In genomic region chr1:45541888-45542287, GRCm38 (mm10) we compare ENCODE assay signal across 12 mouse cellular contexts. TPM values are rescaled to one million over a fixed set of nuclear protein-coding genes. Genes with fewer than 3 reads are reported as not detected.
DNase-seq lines count a peak whose midpoint lies in the region; ATAC-seq lines count a peak whose summit lies in the region.
"Had no signal": no experiment of that assay in that cellular context is flagged by ENCODE, and none has a peak within 500 bp of the region (broad histone marks: within the 10 kb centered on the region; RNA-seq: fewer than 3 reads in every experiment).

No protein-coding gene starts in this region.

- 20% methylated on average over 1 of the region's 1 CpGs for WGBS in forebrain, embryonic 14.5 days
- WGBS in forebrain, embryonic 10.5 days = 76% methylated on average over 1 of the region's 1 CpGs
- 17% methylated on average over 1 of the region's 1 CpGs for WGBS in embryonic facial prominence, embryonic 15.5 days

- no peaks in the 10 kb centered on the region for H3K36me3 ChIP-seq in forebrain, embryonic 14.5 days (ENCODE audit: control insufficient read depth, insufficient read depth, low read length)
- no peaks in the 10 kb centered on the region for H3K36me3 ChIP-seq in forebrain, embryonic 10.5 days (replicated peaks)
- H3K36me3 ChIP-seq in embryonic facial prominence, embryonic 15.5 days = no peaks in the 10 kb centered on the region
- H3K36me3 ChIP-seq: liver, embryonic 13.5 days; midbrain, embryonic 15.5 days had no signal

- H3K9ac ChIP-seq in forebrain, embryonic 14.5 days (ENCODE audit: low read length) = no peak overlapping the region
- H3K9ac ChIP-seq in embryonic facial prominence, embryonic 15.5 days = no peak overlapping the region
- H3K9ac ChIP-seq: liver, embryonic 13.5 days; midbrain, embryonic 15.5 days had no signal

- no peak overlapping the region for H3K4me2 ChIP-seq in forebrain, embryonic 14.5 days (ENCODE audit: low read length)
- H3K4me2 ChIP-seq in embryonic facial prominence, embryonic 15.5 days (replicated peaks) = no peak overlapping the region
- H3K4me2 ChIP-seq: liver, embryonic 13.5 days; midbrain, embryonic 15.5 days had no signal

- no peaks in the 10 kb centered on the region for H3K4me1 ChIP-seq in forebrain, embryonic 14.5 days (ENCODE audit: control insufficient read depth, insufficient read depth, low read length)
- H3K4me1 ChIP-seq in forebrain, embryonic 10.5 days = no peaks in the 10 kb centered on the region
- no peaks in the 10 kb centered on the region for H3K4me1 ChIP-seq in embryonic facial prominence, embryonic 15.5 days
- H3K4me1 ChIP-seq: liver, embryonic 13.5 days; midbrain, embryonic 15.5 days had no signal

- H3K4me3 ChIP-seq in forebrain, embryonic 14.5 days (ENCODE audit: low read depth, low read length) = no peak overlapping the region
- no peak overlapping the region for H3K4me3 ChIP-seq in forebrain, embryonic 10.5 days
- no peak overlapping the region for H3K4me3 ChIP-seq in embryonic facial prominence, embryonic 15.5 days (replicated peaks)
- H3K4me3 ChIP-seq: liver, embryonic 13.5 days; midbrain, embryonic 15.5 days had no signal

- no peaks in the 10 kb centered on the region for H3K27me3 ChIP-seq in forebrain, embryonic 14.5 days (replicated peaks; ENCODE audit: control insufficient read depth, insufficient read depth, low read length)
- no peaks in the 10 kb centered on the region for H3K27me3 ChIP-seq in forebrain, embryonic 10.5 days (ENCODE audit: poor library complexity, severe bottlenecking)
- H3K27me3 ChIP-seq in embryonic facial prominence, embryonic 15.5 days = no peaks in the 10 kb centered on the region
- H3K27me3 ChIP-seq: liver, embryonic 13.5 days; midbrain, embryonic 15.5 days had no signal

- DNase-seq in forebrain, embryonic 14.5 days (ENCODE audit: low spot score) = peak; percentile 21
- no peak for DNase-seq in forebrain, embryonic 10.5 days (ENCODE audit: extremely low spot score, low spot score)
- peak; percentile 52 to 67 for DNase-seq in kidney, postnatal 4 days
- no peak for DNase-seq in kidney, adult 8-10 months
- DNase-seq in lung, postnatal 36 days = peak; percentile 76
- DNase-seq in embryo, embryonic 9.5 days (ENCODE audit: extremely low spot score) = no peak
- no peak for DNase-seq in frontal cortex, adult 2 months (ENCODE audit: extremely low spot score in 1 of 2, low spot score in 1 of 2)
- DNase-seq: cerebellum, postnatal 25 days; gastrocnemius, postnatal 36 days; liver, embryonic 13.5 days had no signal

- H3K9me3 ChIP-seq in forebrain, embryonic 14.5 days (replicated peaks; ENCODE audit: control insufficient read depth, low read length) = no peaks in the 10 kb centered on the region
- H3K9me3 ChIP-seq in forebrain, embryonic 10.5 days = no peaks in the 10 kb centered on the region
- no peaks in the 10 kb centered on the region for H3K9me3 ChIP-seq in embryonic facial prominence, embryonic 15.5 days (replicated peaks)
- H3K9me3 ChIP-seq: liver, embryonic 13.5 days; midbrain, embryonic 15.5 days had no signal

- no peak overlapping the region for H3K27ac ChIP-seq in forebrain, embryonic 14.5 days (ENCODE audit: low read depth, low read length)
- no peak overlapping the region for H3K27ac ChIP-seq in forebrain, embryonic 10.5 days
- H3K27ac ChIP-seq in embryonic facial prominence, embryonic 15.5 days (replicated peaks) = peak overlapping the region; percentile 83
- H3K27ac ChIP-seq: liver, embryonic 13.5 days; midbrain, embryonic 15.5 days had no signal

- no peak for ATAC-seq in forebrain, embryonic 14.5 days
- ATAC-seq in embryonic facial prominence, embryonic 15.5 days (ENCODE audit: insufficient number of reproducible peaks, low FRiP score, low TSS enrichment, low read depth) = peak; percentile 67; the same call in 1 of the 2 replicates
- ATAC-seq: midbrain, embryonic 15.5 days had no signal

RNA-seq across cellular contexts. Expression of gene Col5a2, which starts 38.8 kb away (rescaled TPM):
- 7.5 and 9.4 TPM in 2 replicates for polyA plus RNA-seq in forebrain, embryonic 14.5 days (2014; fragmentation: Nextera tagmentation; extraction: Ambion mirVana)
- 15.5 and 18.3 TPM in 2 replicates for polyA plus RNA-seq in forebrain, embryonic 10.5 days (2016; fragmentation: Nextera tagmentation; extraction: Ambion mirVana)
- 178 and 202 TPM in 2 replicates for polyA plus RNA-seq in embryonic facial prominence, embryonic 15.5 days (2015; fragmentation: Nextera tagmentation; extraction: Ambion mirVana)
- polyA plus RNA-seq in frontal cortex, adult 2 months (2012; rRNA removed) = 4.4 and 5.5 TPM in 2 replicates

Comparison
In these comparisons a context has a peak if more than half of its experiments do, and no peak if none do; other contexts are left out.
1. DNase-seq: peak in forebrain, embryonic 14.5 days (single experiment), kidney, postnatal 4 days (2 of 2) and lung, postnatal 36 days (single experiment); none in forebrain, embryonic 10.5 days (single experiment), kidney, adult 8-10 months (0 of 2), embryo, embryonic 9.5 days (single experiment) and frontal cortex, adult 2 months (0 of 2).